Mouse (Mus musculus): ENCODE measurements around the gene Itgb8. TPM values are rescaled to one million over a fixed set of nuclear protein-coding genes. Genes with fewer than 3 reads are reported as not detected.
A peak's percentile ranks its signal among the peaks of the same experiment; 100 is the strongest.

Gene Itgb8
- polyA plus RNA-seq (2016; fragmentation: Nextera tagmentation; extraction: Ambion mirVana), result 6.5 and 9.8 TPM in 2 replicates

- peak within 1 kb of the TSS; percentile 71 for H3K4me3 ChIP-seq
- H3K36me3 ChIP-seq (replicated peaks), result no peaks in the 10 kb centered on the region
- WGBS, result under 1% methylated on average over 29 of the region's 29 CpGs
- H3K27me3 ChIP-seq (replicated peaks; ENCODE audit: low read depth, poor library complexity, severe bottlenecking), result no peaks in the 10 kb centered on the region
- H3K9me3 ChIP-seq, result no peaks in the 10 kb centered on the region
- peaks cover 55% of the 10 kb centered on the region for H3K4me1 ChIP-seq
- peak; percentile 75 for DNase-seq (ENCODE audit: low spot score)
- H3K27ac ChIP-seq (replicated peaks), result peak within 1 kb of the TSS; percentile 98
Measured at GRCm38 (mm10) chr12:119238696-119239415, at the start of gene Itgb8. Gene Itgb8 (minus strand): TSS chr12:119238802.

DNA sequence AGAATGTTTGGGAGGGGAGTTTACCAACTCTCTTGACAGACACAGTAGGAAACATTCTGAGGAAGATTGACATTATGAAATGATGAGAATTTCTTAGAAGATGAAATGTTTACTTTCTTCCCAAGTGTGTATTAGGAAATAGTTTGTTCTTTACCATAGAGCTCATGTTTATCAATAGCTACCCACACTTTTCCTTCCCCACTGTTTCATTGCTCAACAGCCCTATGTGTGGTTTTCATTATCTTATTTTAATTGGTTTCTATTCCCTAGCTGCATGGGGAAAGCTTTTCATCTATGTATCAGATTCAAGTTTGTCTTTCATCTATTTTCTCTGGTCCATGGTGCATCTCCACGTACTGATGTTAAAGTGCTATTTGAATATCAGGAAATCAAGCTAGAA lies 37.7 kb upstream of the Itgb8 start:
- Histone ChIP-seq H3K9me3 (no peaks in the 10 kb centered on the region), H3K4me3 (no peak overlapping the region), H3K27me3 (replicated peaks; ENCODE audit: low read depth, poor library complexity, severe bottlenecking) (no peaks in the 10 kb centered on the region), H3K4me1 (peaks cover 13% of the 10 kb centered on the region), H3K36me3 (replicated peaks) (no peaks in the 10 kb centered on the region), H3K27ac (replicated peaks) (no peak overlapping the region)
- 73% methylated on average over 1 of the region's 1 CpGs for WGBS
- no peak for DNase-seq (ENCODE audit: low spot score)

- WGBS, result 11% methylated on average over 1 of the region's 1 CpGs
- Histone ChIP-seq H3K36me3 (replicated peaks) (no peaks in the 10 kb centered on the region), H3K27ac (replicated peaks) (peak overlapping the region; percentile 37; the same call in 1 of the 2 replicates), H3K4me1 (peaks cover 13% of the 10 kb centered on the region), H3K4me3 (no peak overlapping the region), H3K27me3 (replicated peaks; ENCODE audit: low read depth, poor library complexity, severe bottlenecking) (no peaks in the 10 kb centered on the region), H3K9me3 (no peaks in the 10 kb centered on the region)
- DNase-seq (ENCODE audit: low spot score), result no peak
Measured at GRCm38 (mm10) chr12:119273605-119274004, 35.0 kb upstream of the Itgb8 start.

- H3K9me3 ChIP-seq, result no peaks in the 10 kb centered on the region
- H3K4me3 ChIP-seq, result no peak overlapping the region
- WGBS, result 85% methylated on average over 1 of the region's 1 CpGs
- no peak for DNase-seq (ENCODE audit: low spot score)
- peaks cover 14% of the 10 kb centered on the region for H3K4me1 ChIP-seq
- H3K27ac ChIP-seq (replicated peaks), result no peak overlapping the region
- H3K36me3 ChIP-seq (replicated peaks), result no peaks in the 10 kb centered on the region
- H3K27me3 ChIP-seq (replicated peaks; ENCODE audit: low read depth, poor library complexity, severe bottlenecking), result no peaks in the 10 kb centered on the region
Measured at GRCm38 (mm10) chr12:119271964-119272363, 33.4 kb upstream of the Itgb8 start.

DNA sequence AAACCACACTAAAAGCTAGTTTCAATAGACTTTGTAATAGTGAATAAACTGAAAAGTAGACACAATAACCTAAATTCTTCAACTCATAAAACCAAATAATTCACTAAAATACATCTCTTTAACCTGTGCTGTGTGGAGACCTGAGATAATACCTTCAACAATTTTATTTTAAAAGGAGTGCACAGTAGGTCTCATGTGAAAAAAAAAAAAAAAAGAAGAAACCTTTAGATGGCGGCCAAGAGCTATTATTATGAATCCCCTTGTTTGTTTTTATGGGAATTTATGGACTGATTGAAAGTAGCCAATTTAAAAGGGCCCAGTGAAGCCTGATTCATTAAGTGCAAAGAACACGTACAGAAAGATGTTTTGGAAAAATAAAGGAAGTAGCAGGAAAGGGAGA lies 31.4 kb upstream of the Itgb8 start:
- Histone ChIP-seq H3K36me3 (replicated peaks) (no peaks in the 10 kb centered on the region), H3K4me1 (peaks cover 16% of the 10 kb centered on the region), H3K9me3 (no peaks in the 10 kb centered on the region), H3K27ac (replicated peaks) (no peak overlapping the region), H3K4me3 (no peak overlapping the region), H3K27me3 (replicated peaks; ENCODE audit: low read depth, poor library complexity, severe bottlenecking) (no peaks in the 10 kb centered on the region)
- WGBS, result 79% methylated on average over 2 of the region's 2 CpGs
- DNase-seq (ENCODE audit: low spot score), result no peak

GRCm38 (mm10) chr12:119268723-119269122 lies 30.1 kb upstream of the Itgb8 start:
- no peak overlapping the region for H3K4me3 ChIP-seq
- no peaks in the 10 kb centered on the region for H3K36me3 ChIP-seq (replicated peaks)
- H3K9me3 ChIP-seq, result no peaks in the 10 kb centered on the region
- no peak overlapping the region for H3K27ac ChIP-seq (replicated peaks)
- 71% methylated on average over 1 of the region's 1 CpGs for WGBS
- no peaks in the 10 kb centered on the region for H3K27me3 ChIP-seq (replicated peaks; ENCODE audit: low read depth, poor library complexity, severe bottlenecking)
- no peak for DNase-seq (ENCODE audit: low spot score)
- peaks cover 12% of the 10 kb centered on the region for H3K4me1 ChIP-seq

DNA sequence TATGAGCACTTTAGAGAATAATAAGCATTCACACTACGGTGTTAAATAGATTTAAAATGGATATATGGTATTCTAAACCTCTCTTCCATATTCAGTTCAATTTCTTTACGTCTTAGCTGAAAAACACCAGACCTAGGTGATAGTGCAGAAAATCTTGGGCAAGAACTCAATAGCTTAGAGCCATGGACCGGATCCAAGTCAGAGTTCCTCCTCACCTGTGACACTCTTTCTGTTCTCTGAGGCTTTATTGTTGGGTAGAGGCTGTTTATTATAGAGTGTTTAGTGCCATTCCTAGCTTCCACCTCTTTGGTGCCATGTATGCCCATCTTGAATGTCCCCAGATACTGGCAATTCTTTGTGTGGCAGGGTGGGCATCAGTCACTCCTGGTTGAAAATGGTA lies 25.9 kb upstream of the Itgb8 start:
- Histone ChIP-seq H3K27ac (replicated peaks) (no peak overlapping the region), H3K36me3 (replicated peaks) (no peaks in the 10 kb centered on the region), H3K9me3 (no peaks in the 10 kb centered on the region), H3K4me3 (no peak overlapping the region), H3K4me1 (peaks cover 3% of the 10 kb centered on the region; the same call in 1 of the 2 replicates), H3K27me3 (replicated peaks; ENCODE audit: low read depth, poor library complexity, severe bottlenecking) (no peaks in the 10 kb centered on the region)
- DNase-seq (ENCODE audit: low spot score), result no peak
- WGBS, result 91% methylated on average over 3 of the region's 3 CpGs

GRCm38 (mm10) chr12:119248581-119248980 lies 10.0 kb upstream of the Itgb8 start:
- WGBS, result 33% methylated on average over 1 of the region's 1 CpGs
- no peaks in the 10 kb centered on the region for H3K9me3 ChIP-seq
- DNase-seq (ENCODE audit: low spot score), result no peak
- H3K4me1 ChIP-seq, result peaks cover 3% of the 10 kb centered on the region; the same call in 1 of the 2 replicates
- H3K36me3 ChIP-seq (replicated peaks), result no peaks in the 10 kb centered on the region
- H3K27ac ChIP-seq (replicated peaks), result no peak overlapping the region
- H3K27me3 ChIP-seq (replicated peaks; ENCODE audit: low read depth, poor library complexity, severe bottlenecking), result no peaks in the 10 kb centered on the region
- H3K4me3 ChIP-seq, result no peak overlapping the region

DNA sequence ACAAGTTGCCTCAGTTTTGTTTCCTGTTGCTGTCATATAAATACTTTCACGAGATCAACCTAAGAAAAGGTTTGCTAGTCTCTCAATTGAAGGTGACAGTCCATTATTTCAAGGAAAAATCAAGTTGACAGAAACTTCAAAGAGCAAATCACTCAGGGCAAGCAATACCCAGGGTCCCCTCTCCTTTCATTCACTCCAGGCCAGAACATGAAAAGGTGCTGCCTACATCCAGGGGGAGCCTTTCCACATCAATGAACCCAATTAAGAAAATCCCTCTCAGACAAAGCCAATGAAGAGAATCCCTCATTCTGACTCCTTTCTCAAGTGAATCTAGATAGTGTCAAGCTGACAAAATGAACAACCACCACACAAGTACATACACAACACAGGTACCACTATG lies 2.5 kb upstream of the Itgb8 start:
- WGBS, result 27% methylated on average over 1 of the region's 1 CpGs
- no peak overlapping the region for H3K27ac ChIP-seq (replicated peaks)

DNA sequence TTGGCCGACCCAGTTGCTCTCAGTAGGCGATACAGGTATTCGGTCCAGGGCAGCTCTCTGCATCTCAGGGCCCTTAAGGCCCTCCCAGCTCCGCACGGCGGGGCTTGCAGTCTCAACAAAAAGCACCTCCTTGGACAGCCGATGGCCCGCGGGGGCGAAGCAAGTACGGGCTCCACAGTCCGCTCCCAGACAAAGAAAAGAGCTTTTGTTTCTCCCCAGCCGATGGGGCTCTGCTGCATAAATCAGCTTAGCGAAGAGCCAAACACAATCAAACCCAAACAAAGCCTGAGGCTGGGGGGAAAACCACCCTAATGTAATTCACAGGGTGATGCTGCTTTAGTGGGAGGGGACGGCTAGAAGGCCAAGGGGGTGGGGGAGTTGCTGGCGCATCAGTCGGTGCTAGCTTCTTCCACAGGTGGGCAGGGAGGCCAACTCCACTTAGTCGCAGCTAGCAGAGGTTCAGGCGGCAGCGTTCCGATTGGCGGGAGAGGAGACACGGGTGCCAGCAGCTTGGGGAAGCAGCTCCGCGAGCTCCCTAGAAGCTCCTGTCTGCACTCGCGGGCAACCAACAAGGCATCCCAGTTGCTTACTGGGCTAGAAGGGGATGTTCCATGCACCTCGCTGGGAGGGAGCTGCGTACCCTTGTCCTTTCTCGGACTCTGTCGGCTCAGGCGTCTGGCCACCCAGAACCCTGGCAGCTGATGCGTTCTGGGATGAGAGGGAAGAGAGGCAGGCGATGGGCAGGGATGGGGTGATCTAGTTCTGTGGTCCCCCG lies 494 bp downstream of the Itgb8 start:
- Histone ChIP-seq H3K4me1 (peaks cover 55% of the 10 kb centered on the region), H3K27me3 (replicated peaks; ENCODE audit: low read depth, poor library complexity, severe bottlenecking) (no peaks in the 10 kb centered on the region), H3K27ac (replicated peaks) (peak overlapping the region; percentile 98), H3K9me3 (no peaks in the 10 kb centered on the region), H3K4me3 (peak overlapping the region; percentile 71), H3K36me3 (replicated peaks) (no peaks in the 10 kb centered on the region)
- WGBS, result under 1% methylated on average over 35 of the region's 35 CpGs
- peak; percentile 86 for DNase-seq (ENCODE audit: low spot score)

More for the DNA sequence above, 2.5 kb upstream of the Itgb8 start:
- Histone ChIP-seq H3K4me3 (no peak overlapping the region), H3K27me3 (replicated peaks; ENCODE audit: low read depth, poor library complexity, severe bottlenecking) (no peaks in the 10 kb centered on the region), H3K4me1 (peaks cover 42% of the 10 kb centered on the region), H3K9me3 (no peaks in the 10 kb centered on the region), H3K36me3 (replicated peaks) (no peaks in the 10 kb centered on the region)
- DNase-seq (ENCODE audit: low spot score), result no peak

DNA sequence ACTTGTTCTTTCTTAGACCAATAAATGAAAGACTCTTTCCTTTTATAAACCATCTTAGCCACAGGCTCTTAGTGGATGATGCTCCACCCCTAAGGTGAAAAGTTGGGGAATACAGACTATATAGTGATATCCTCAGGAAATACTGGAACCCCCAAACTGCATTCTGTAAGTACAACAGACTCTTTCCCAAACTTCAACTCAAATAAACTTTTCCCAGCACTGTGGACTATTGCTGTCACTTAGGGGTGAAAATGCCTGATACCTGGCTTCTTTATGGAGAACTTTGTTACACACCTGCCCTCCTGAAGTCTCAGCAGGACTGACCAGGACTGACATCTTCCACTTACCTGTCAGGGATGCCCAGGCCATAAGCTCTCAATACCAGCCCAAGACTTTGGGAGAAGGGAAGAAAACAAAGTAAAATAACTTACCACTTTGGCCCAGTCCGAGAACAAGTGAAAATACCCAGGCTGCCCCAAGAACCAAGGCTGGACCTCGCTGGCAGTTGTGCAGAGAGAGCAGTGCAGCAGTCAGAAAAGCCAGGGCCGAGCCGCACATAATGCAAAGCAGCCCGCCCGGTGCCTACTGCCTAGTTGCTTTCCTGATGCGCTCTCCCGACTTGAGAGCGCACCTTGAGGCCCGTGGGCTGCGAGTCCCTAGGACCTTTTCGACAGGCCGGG lies 1.2 kb downstream of the Itgb8 start:
- WGBS, result under 1% methylated on average over 13 of the region's 13 CpGs
- H3K4me1 ChIP-seq, result peaks cover 55% of the 10 kb centered on the region
- peak overlapping the region; percentile 71 for H3K4me3 ChIP-seq
- DNase-seq (ENCODE audit: low spot score), result no peak
- peak overlapping the region; percentile 98 for H3K27ac ChIP-seq (replicated peaks)
- no peaks in the 10 kb centered on the region for H3K36me3 ChIP-seq (replicated peaks)
- H3K9me3 ChIP-seq, result no peaks in the 10 kb centered on the region
- no peaks in the 10 kb centered on the region for H3K27me3 ChIP-seq (replicated peaks; ENCODE audit: low read depth, poor library complexity, severe bottlenecking)

DNA sequence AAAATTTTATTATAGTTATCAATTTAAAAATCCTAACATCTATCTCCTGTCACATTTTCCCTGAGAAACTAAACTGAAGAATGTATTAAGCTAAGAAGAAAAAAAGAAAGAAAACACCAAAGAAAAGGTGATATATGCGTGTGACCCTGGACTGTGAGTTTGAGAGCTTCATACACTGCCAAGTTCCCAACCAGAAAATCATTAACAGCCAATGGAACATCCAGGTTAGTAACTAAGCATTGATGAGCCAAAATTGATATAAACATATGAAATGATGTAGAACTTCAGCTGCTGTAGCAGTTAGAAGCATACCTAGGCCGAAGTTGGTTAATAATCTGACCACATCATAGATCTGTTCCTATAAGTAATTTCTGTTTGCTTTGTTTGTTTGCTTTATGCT lies 6.8 kb downstream of the Itgb8 start:
- Histone ChIP-seq H3K4me3 (no peak overlapping the region), H3K4me1 (peaks cover 18% of the 10 kb centered on the region), H3K27ac (replicated peaks) (no peak overlapping the region), H3K9me3 (no peaks in the 10 kb centered on the region), H3K36me3 (replicated peaks) (no peaks in the 10 kb centered on the region), H3K27me3 (replicated peaks; ENCODE audit: low read depth, poor library complexity, severe bottlenecking) (no peaks in the 10 kb centered on the region)
- WGBS, result 94% methylated on average over 2 of the region's 2 CpGs
- no peak for DNase-seq (ENCODE audit: low spot score)

All from embryonic facial prominence, embryonic 10.5 days (tissue).